Mouse (Mus musculus) brain, embryonic 14.5 days (tissue): ENCODE results near the gene Itm2b.

ENCODE experiments used
- CTCF ChIP-seq: fragments of 200-500 bp; IDR thresholded peaks from 2 replicates; pipeline ENCODE4 v1.5.1; 2012; ENCODE audit warnings: inconsistent platforms, mild to moderate bottlenecking, moderate library complexity, borderline replicate concordance; ENCODE audit not compliant: insufficient read depth, insufficient read length; ENCODE audit errors: extremely low read depth
- POLR2A ChIP-seq: fragments of 200-500 bp; IDR thresholded peaks from 2 replicates; pipeline ENCODE4 v1.6.1; 2012; ENCODE audit warnings: mild to moderate bottlenecking, inconsistent platforms, borderline replicate concordance; ENCODE audit not compliant: poor library complexity, insufficient read depth, insufficient read length, severe bottlenecking; ENCODE audit errors: extremely low read depth

- TF ChIP-seq CTCF, result no peak
- no peak for TF ChIP-seq POLR2A
These were observed 61.1 kb downstream of the Itm2b start for GRCm38 (mm10) chr14:73323965-73324364.
